Mouse (Mus musculus) CH12.LX (cell line): ENCODE measurements around the gene Atp1a1.

Source experiments
- CTCF ChIP-seq, 2 experiments: IDR thresholded peaks in 1 of 2; conservative IDR thresholded peaks in 1 of 2; 2 replicates each; pipeline ENCODE4 v1.5.1; 2011 to 2012; ENCODE audit warnings: low read depth in 2 of 2, low read length in 2 of 2, improper control_type of control experiment in 1 of 2, inconsistent platforms in 1 of 2, mild to moderate bottlenecking in 1 of 2, moderate library complexity in 1 of 2
- POLR2A ChIP-seq: IDR thresholded peaks from 2 replicates; pipeline ENCODE4 v1.6.1; 2011; ENCODE audit warnings: low read depth, mild to moderate bottlenecking, improper control_type of control experiment, low read length
- ZNF384 ChIP-seq: IDR thresholded peaks from 2 replicates; pipeline ENCODE4 v1.6.1; 2012; ENCODE audit warnings: low read depth, low read length, improper control_type of control experiment, inconsistent platforms

DNA sequence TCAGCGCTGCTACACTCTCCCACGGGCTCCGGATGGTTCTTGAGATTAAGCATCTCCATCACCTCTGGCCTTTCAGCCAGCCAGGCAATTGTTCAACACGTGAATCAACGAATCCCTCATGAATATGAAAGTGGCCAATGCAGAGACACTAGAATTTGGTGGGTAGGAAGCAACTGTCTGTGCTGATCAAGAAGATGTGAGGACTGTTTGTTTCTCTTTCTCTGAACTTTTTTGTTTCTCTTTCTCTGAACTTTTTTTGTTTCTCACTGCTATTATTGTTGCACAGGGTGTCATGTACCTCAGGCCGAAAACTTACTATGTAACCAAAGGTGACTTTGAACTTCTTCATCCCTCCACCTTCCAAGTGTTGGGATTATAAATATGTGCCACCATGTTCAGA, 62.9 kb downstream of the Atp1a1 start:
- TF ChIP-seq CTCF (conservative IDR thresholded peaks at IDR 0.05 in 1 of 2, IDR thresholded peaks at IDR 0.05 in 1 of 2; ENCODE audit: low read depth in 2 of 2, low read length in 2 of 2) (no peak), ZNF384 (no peak), POLR2A (no peak)
